Mouse (Mus musculus): Measurements from ENCODE around the gene Uba52.

DNA sequence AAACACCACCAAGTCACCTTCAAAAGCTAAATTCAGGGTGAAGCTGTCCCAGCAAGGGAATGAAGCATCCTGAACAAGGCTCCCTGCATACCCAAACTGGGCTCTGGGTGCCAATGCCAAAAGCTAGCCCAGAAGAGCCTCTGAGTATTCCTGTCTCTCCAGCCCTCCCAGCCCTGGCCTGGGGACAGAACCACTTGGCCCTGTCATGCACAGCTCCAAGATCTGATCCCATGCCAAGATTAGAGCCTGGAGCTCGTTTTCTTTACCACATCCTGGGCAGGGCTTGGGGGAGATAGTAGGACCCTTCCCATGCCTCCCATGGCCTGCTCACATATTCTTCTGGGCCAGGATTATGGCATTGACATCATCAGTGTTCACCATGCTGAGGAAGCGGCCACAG is 9.0 kb upstream of the Uba52 start:
- no peak for TF ChIP-seq CTCF (IDR thresholded peaks at IDR 0.05; ENCODE audit: extremely low read depth, insufficient read depth, insufficient read length, insufficient replicate concordance)
- no peak for TF ChIP-seq POLR2A (IDR thresholded peaks at IDR 0.05; ENCODE audit: low read depth, low read length)
